Mouse (Mus musculus): Measurements from ENCODE around the gene Mrgpra3.

The Mrgpra3 gene

DNA sequence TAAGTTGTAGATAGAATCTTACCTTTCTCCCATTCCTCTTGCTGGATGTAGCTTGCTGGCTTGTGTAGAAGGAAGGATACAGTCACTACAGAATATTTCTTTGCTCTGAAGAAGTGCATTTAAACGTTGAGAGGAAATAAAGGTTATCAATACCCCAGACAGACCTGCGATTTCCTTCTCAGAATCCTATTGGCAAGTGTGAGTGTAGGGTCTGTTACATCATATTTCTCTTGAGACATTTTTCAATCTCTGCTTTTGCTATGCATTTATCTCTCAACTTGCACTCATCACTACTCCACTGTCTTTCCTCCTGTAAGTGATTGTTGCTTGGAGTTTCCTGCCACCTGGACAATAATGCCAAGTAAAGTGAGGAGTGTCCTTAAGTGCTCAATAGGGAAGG, at the start of gene Mrgpra3:
TSS of gene Mrgpra3 (minus strand) at position 101 of the 400 bp plus-strand sequence.
- DNase-seq (ENCODE audit: low spot score in 2 of 2) = no peak

Measured in heart, adult 9 months (tissue).